Mouse (Mus musculus) heart, embryonic 15.5 days (tissue): ENCODE measurements at regions not wholly inside any gene's neighbourhood (a gene's known extent, or its start where the extent isn't known, plus 50 kb on each side); places are given as distances from the start of the nearest gene placed in this dataset.
"Not testable (repeated sequence)": the region's sequence is repeated elsewhere in the genome, so short reads cannot be mapped to it uniquely, and the experiment has no call there.

Experiments used
- ATAC-seq: fragments of 200-750 bp; cut with Nextera tagmentation; replicated peaks from 2 replicates; pipeline ENCODE4 v1.8.0; 2017; ENCODE audit warnings: low read depth, moderate TSS enrichment; ENCODE audit not compliant: insufficient number of reproducible peaks, insufficient read depth, low FRiP score
- H3K27ac ChIP-seq: fragments of 300-500 bp; sonication (generic); 2 replicates; pipeline ENCODE4 v1.5.1; 2015; ENCODE audit warnings: mild to moderate bottlenecking, inconsistent platforms
- H3K27me3 ChIP-seq: fragments of 300-500 bp; sonication (generic); 2 replicates; pipeline ENCODE4 v1.6.1; 2015; ENCODE audit warnings: inconsistent platforms
- H3K36me3 ChIP-seq: fragments of 300-500 bp; sonication (generic); 2 replicates; pipeline ENCODE4 v1.6.1; 2015; ENCODE audit warnings: mild to moderate bottlenecking, inconsistent platforms
- H3K4me1 ChIP-seq: fragments of 300-500 bp; sonication (generic); replicated peaks from 2 replicates; pipeline ENCODE4 v1.6.1; 2015; ENCODE audit warnings: inconsistent platforms
- H3K4me2 ChIP-seq: fragments of 300-500 bp; sonication (generic); 2 replicates; pipeline ENCODE4 v1.6.1; 2015; ENCODE audit warnings: inconsistent platforms, mild to moderate bottlenecking, moderate library complexity
- H3K4me3 ChIP-seq: fragments of 300-500 bp; sonication (generic); 2 replicates; pipeline ENCODE4 v1.5.1; 2015; ENCODE audit warnings: mild to moderate bottlenecking, inconsistent platforms
- H3K9ac ChIP-seq: fragments of 300-500 bp; sonication (generic); 2 replicates; pipeline ENCODE4 v1.6.1; 2015; ENCODE audit warnings: mild to moderate bottlenecking, inconsistent platforms
- H3K9me3 ChIP-seq: fragments of 300-500 bp; sonication (generic); replicated peaks from 2 replicates; pipeline ENCODE4 v1.6.1; 2016; ENCODE audit warnings: inconsistent platforms
- WGBS: fragments of 180-500 bp; shearing (Covaris S2); methylation state at CpG from one replicate; pipeline ENCODE4 v1.1.7; 2015; ENCODE audit warnings: mixed read lengths; 5-methylcytosine and 5-hydroxymethylcytosine counted together

- Histone ChIP-seq H3K9me3 (no peaks in the 10 kb centered on the region), H3K9ac (no peak overlapping the region), H3K4me1 (peaks cover 24% of the 10 kb centered on the region), H3K27ac (no peak overlapping the region), H3K36me3 (no peaks in the 10 kb centered on the region), H3K27me3 (no peaks in the 10 kb centered on the region), H3K4me3 (no peak overlapping the region), H3K4me2 (no peak overlapping the region)
- WGBS: 63% methylated on average over 6 of the region's 6 CpGs
- no peak for ATAC-seq
Observed at GRCm38 (mm10) chr8:56929076-56929475, 378.2 kb downstream of the Fbxo8 start.

GRCm38 (mm10) chr8:56932421-56932820 is 381.5 kb downstream of the Fbxo8 start:
- peak overlapping the region; percentile 21 for H3K4me3 ChIP-seq
- 32% methylated on average over 6 of the region's 6 CpGs for WGBS
- H3K9ac ChIP-seq: no peak overlapping the region
- H3K36me3 ChIP-seq: no peaks in the 10 kb centered on the region
- no peak for ATAC-seq
- peaks cover 16% of the 10 kb centered on the region for H3K4me1 ChIP-seq
- no peaks in the 10 kb centered on the region for H3K27me3 ChIP-seq
- H3K27ac ChIP-seq: 0 out of 2 replicates have a peak overlapping the region, but pooled peaks have one; percentile 10
- no peaks in the 10 kb centered on the region for H3K9me3 ChIP-seq
- H3K4me2 ChIP-seq: peak overlapping the region; percentile 40

GRCm38 (mm10) chr8:56962186-56962585 is 358.6 kb upstream of the Hand2 start:
- H3K9me3 ChIP-seq: no peaks in the 10 kb centered on the region
- H3K4me3 ChIP-seq: no peak overlapping the region
- WGBS: 54% methylated on average over 7 of the region's 7 CpGs
- H3K4me2 ChIP-seq: no peak overlapping the region
- H3K9ac ChIP-seq: no peak overlapping the region
- 0 out of 2 replicates have a peak, but pooled peaks cover 7% of the 10 kb centered on the region for H3K4me1 ChIP-seq
- ATAC-seq: no peak
- no peaks in the 10 kb centered on the region for H3K36me3 ChIP-seq
- H3K27me3 ChIP-seq: no peaks in the 10 kb centered on the region
- H3K27ac ChIP-seq: no peak overlapping the region

- 50% methylated on average over 3 of the region's 3 CpGs for WGBS
- no peak for ATAC-seq
- H3K9me3 ChIP-seq: no peaks in the 10 kb centered on the region
Observed at GRCm38 (mm10) chr8:56970311-56970710, 350.5 kb upstream of the Hand2 start.

GRCm38 (mm10) chr8:56978994-56979393 is 341.8 kb upstream of the Hand2 start:
- Histone ChIP-seq H3K4me1 (peaks cover 7% of the 10 kb centered on the region), H3K4me2 (peak overlapping the region; percentile 46), H3K36me3 (no peaks in the 10 kb centered on the region), H3K27me3 (no peaks in the 10 kb centered on the region), H3K4me3 (peak overlapping the region; percentile 16; the same call in 1 of the 2 replicates), H3K9ac (no peak overlapping the region), H3K9me3 (no peaks in the 10 kb centered on the region), H3K27ac (peak overlapping the region; percentile 58)
- 52% methylated on average over 2 of the region's 2 CpGs for WGBS
- no peak for ATAC-seq

More at GRCm38 (mm10) chr8:56970311-56970710, 350.5 kb upstream of the Hand2 start:
- no peak overlapping the region for H3K4me2 ChIP-seq
- 0 out of 2 replicates have a peak, but pooled peaks cover 7% of the 10 kb centered on the region for H3K4me1 ChIP-seq
- H3K27ac ChIP-seq: no peak overlapping the region
- H3K36me3 ChIP-seq: no peaks in the 10 kb centered on the region
- H3K4me3 ChIP-seq: no peak overlapping the region
- no peaks in the 10 kb centered on the region for H3K27me3 ChIP-seq
- H3K9ac ChIP-seq: no peak overlapping the region

- H3K27ac ChIP-seq: peak overlapping the region; percentile 58
- 39% methylated on average over 13 of the region's 13 CpGs for WGBS
- ATAC-seq: peak; percentile 72; the same call in 1 of the 2 replicates
- peak overlapping the region; percentile 16; the same call in 1 of the 2 replicates for H3K4me3 ChIP-seq
- H3K36me3 ChIP-seq: no peaks in the 10 kb centered on the region
- H3K4me1 ChIP-seq: peaks cover 7% of the 10 kb centered on the region
- H3K27me3 ChIP-seq: no peaks in the 10 kb centered on the region
- H3K9ac ChIP-seq: no peak overlapping the region
- H3K4me2 ChIP-seq: peak overlapping the region; percentile 46
- H3K9me3 ChIP-seq: no peaks in the 10 kb centered on the region
Observed at GRCm38 (mm10) chr8:56979416-56979815, 341.4 kb upstream of the Hand2 start.

- Histone ChIP-seq H3K36me3 (no peaks in the 10 kb centered on the region), H3K4me1 (peaks cover 7% of the 10 kb centered on the region; the same call in 1 of the 2 replicates), H3K9me3 (no peaks in the 10 kb centered on the region), H3K27me3 (no peaks in the 10 kb centered on the region), H3K9ac (no peak overlapping the region), H3K4me2 (no peak overlapping the region), H3K27ac (no peak overlapping the region), H3K4me3 (no peak overlapping the region)
- ATAC-seq: no peak
- 73% methylated on average over 6 of the region's 6 CpGs for WGBS
Observed at GRCm38 (mm10) chr8:57010318-57011024, 310.3 kb upstream of the Hand2 start.

GRCm38 (mm10) chr8:57013813-57014320 is 306.9 kb upstream of the Hand2 start:
- WGBS: 24% methylated on average over 3 of the region's 3 CpGs
- Histone ChIP-seq H3K4me1 (peaks cover 7% of the 10 kb centered on the region; the same call in 1 of the 2 replicates), H3K9ac (no peak overlapping the region), H3K4me2 (no peak overlapping the region), H3K4me3 (no peak overlapping the region), H3K27ac (peak overlapping the region; percentile 57; the same call in 1 of the 2 replicates), H3K27me3 (no peaks in the 10 kb centered on the region), H3K9me3 (no peaks in the 10 kb centered on the region), H3K36me3 (no peaks in the 10 kb centered on the region)
- peak; percentile 66 for ATAC-seq

GRCm38 (mm10) chr8:57016329-57016728 is 304.5 kb upstream of the Hand2 start:
- no peak for ATAC-seq
- H3K36me3 ChIP-seq: no peaks in the 10 kb centered on the region
- no peak overlapping the region for H3K4me3 ChIP-seq
- no peaks in the 10 kb centered on the region for H3K9me3 ChIP-seq
- H3K27me3 ChIP-seq: no peaks in the 10 kb centered on the region
- H3K4me1 ChIP-seq: peaks cover 7% of the 10 kb centered on the region; the same call in 1 of the 2 replicates
- H3K9ac ChIP-seq: no peak overlapping the region
- WGBS: 74% methylated on average over 3 of the region's 3 CpGs
- H3K4me2 ChIP-seq: no peak overlapping the region
- H3K27ac ChIP-seq: no peak overlapping the region

- not testable (repeated sequence) for H3K9ac ChIP-seq, ATAC-seq, H3K4me1 ChIP-seq, H3K4me3 ChIP-seq, H3K27me3 ChIP-seq, H3K36me3 ChIP-seq, H3K9me3 ChIP-seq, H3K4me2 ChIP-seq, H3K27ac ChIP-seq
- 74% methylated on average over 1 of the region's 1 CpGs for WGBS
Observed at GRCm38 (mm10) chr8:57028096-57028495, 292.7 kb upstream of the Hand2 start.

GRCm38 (mm10) chr8:57048490-57048889 is 272.3 kb upstream of the Hand2 start:
- Histone ChIP-seq H3K9me3 (no peaks in the 10 kb centered on the region), H3K27ac (no peak overlapping the region), H3K4me1 (no peaks in the 10 kb centered on the region), H3K4me3 (no peak overlapping the region), H3K9ac (no peak overlapping the region), H3K4me2 (no peak overlapping the region), H3K36me3 (no peaks in the 10 kb centered on the region), H3K27me3 (no peaks in the 10 kb centered on the region)
- WGBS: 83% methylated on average over 6 of the region's 6 CpGs
- ATAC-seq: no peak

- WGBS: 71% methylated on average over 3 of the region's 3 CpGs
- H3K4me2 ChIP-seq: no peak overlapping the region
- no peak for ATAC-seq
- no peak overlapping the region for H3K27ac ChIP-seq
- H3K4me3 ChIP-seq: no peak overlapping the region
- no peaks in the 10 kb centered on the region for H3K4me1 ChIP-seq
- no peak overlapping the region for H3K9ac ChIP-seq
- no peaks in the 10 kb centered on the region for H3K9me3 ChIP-seq
- H3K27me3 ChIP-seq: no peaks in the 10 kb centered on the region
- H3K36me3 ChIP-seq: no peaks in the 10 kb centered on the region
Observed at GRCm38 (mm10) chr8:57048909-57049308, 271.9 kb upstream of the Hand2 start.
